Mouse (Mus musculus): Measurements from ENCODE around the gene Foxj3.
"Not testable (repeated sequence)": the region's sequence is repeated elsewhere in the genome, so short reads cannot be mapped to it uniquely, and the experiment has no call there.

The Foxj3 gene

DNA sequence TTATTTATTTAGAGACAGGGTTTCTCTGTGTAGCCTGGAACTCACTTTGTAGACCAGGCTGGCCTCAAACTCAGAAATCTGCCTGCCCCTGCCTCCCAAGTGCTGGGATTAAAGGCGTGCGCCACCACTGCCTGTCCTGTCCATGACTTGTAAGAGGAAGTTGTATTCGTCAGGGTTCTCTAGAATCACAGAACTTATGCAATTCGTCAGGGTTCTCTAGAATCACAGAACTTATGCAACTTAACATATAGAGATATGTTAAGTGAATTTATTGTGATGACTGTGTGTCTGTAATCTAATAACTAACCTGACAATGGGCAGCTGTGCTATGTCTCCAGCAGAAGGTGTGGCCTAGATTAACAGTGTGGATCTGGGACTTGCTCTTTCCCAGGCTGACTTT lies at the start of gene Foxj3:
Gene Foxj3, plus strand, starts transcription at position 390 of the 400 bp plus-strand sequence.
- in situ Hi-C loops (cut with MboI), result not testable (repeated sequence)

DNA sequence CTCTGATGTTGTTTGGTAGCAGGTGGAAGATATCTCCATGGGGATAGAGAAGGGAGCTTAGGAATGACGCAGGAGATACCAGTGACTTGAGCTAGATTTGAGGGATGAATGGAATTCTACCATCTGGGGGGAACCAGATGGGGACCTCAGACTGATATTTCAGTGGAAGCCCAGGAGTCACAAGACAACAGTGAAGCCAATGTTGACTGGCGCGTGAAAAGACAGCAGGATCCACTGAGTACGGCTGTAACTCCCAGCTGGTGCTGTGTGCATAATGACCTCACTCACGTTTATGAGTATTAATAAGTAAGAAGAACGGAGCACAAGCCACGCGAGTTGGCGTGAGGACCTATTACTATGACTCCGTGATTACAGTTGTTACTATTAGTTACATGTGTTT lies 47.1 kb upstream of the Foxj3 start:
- in situ Hi-C loops (cut with MboI), result no loop called here

DNA sequence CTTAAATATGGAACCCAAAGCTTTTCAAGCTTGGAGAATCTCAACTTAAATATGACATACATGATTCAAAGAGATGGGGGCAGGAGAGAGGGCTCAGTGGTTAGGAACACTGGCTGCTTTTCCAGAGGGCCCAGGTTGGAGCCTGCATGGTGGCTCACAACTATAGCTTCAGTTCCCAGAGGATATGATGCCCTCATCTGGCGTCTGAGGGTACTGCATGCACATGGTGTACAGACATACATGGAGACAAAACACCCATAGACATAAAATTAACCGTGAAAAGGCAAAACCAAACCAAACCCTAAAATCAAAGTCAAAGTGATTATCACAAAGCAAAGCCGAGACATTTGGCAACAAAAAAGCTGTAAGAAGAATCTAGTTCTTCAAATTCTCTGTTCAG lies 46.0 kb upstream of the Foxj3 start:
- in situ Hi-C loops (cut with MboI), result no loop called here

DNA sequence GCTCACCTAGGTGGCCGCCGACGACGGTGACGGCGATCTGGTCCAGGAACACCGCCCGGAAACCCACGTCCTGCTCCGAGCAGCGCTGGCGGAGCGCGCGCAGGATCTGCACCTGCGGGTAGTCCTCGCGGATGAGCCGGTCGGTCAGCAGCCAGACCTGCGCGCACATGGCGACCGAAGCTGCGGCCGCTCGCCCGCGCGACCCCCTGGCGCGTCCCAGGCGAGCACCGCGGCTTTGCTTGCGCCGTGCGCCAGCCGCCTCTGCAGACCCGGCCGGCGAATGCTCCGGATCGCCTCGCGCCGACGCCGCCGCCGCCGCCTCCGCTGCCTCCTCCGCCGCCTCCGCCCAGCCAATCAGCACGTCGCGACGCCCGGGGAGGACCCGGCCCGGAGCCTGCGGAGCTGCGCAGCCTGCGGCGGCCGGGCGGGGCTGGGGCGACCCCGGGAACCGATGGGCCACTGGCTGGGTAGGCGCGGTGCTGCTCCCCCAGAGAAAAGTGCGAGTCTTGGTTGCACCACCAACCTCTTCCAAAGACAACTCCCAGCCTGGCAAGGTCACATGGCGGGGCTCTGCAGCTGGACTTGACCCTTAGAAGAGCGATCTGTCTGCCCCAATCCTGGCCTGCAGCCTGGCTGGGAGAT lies 44.4 kb upstream of the Foxj3 start, which contains the start of gene Rimkla:
Gene Rimkla, minus strand, starts transcription at position 338 of the 642 bp plus-strand sequence.
- in situ Hi-C loops (cut with MboI), result no loop called here

DNA sequence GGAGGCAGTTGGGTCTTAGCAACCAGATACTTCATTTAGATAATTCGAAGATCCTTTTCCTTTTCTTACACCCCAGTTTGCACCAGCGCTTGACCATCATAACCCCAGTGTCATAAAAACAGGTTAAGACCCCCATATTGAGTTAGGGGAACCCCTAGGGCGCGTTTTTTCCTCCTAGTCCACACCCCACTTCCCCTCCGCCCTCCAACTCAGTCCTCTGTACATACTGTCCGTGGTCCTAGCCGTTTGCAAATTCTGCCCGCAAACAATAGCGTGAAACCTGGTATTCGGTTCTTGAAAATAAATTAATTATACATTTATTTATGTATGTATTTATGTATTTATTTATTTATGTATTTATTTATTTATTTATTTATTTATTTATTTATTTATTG lies 43.9 kb upstream of the Foxj3 start:
- in situ Hi-C loops (cut with MboI), result no loop called here

DNA sequence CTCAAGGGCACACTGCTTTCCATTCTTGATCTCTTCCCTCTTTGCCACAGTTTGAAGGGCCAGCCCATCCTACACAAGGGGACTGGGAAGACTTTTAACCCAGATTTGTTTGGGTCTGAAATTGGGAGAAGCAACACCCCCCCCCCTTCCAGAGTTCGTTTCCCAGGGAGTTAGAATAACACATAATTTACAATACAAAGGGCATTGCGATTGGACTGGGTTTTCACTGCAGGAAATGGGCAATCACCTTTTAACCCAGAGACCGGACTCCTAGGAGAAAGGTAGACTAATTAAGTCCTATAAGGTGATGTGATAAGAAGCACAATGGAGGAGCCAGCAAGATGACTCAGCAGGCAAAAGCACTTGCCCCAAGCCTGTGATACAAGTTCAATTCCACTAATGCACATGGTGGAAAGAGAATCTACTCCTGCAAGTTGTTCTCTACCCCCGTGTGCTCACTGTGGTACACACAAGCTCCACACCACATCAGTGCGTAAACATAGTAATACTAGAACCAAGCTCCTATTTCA lies 38.4 kb upstream of the Foxj3 start:
- in situ Hi-C loops (cut with MboI), result no loop called here

DNA sequence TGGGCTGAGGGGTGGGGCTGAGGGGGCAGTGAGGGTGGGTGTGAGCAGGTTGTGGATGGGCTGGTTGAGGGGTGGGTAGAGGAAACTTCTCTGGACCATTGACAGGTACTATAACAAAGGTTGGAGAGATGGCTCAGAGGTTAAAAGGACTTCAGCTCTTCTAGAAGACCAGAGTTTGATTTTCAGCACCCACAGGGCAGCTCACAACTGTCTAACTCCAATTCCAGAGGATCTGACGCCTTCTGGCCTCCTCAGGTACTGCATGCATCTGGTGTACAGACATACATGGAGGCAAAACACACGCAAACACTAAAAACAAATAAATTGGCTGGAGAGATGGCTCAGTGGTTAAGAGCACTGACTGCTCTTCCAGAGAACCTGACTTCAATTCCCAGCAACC lies 25.2 kb upstream of the Foxj3 start:
- in situ Hi-C loops (cut with MboI), result no loop called here

DNA sequence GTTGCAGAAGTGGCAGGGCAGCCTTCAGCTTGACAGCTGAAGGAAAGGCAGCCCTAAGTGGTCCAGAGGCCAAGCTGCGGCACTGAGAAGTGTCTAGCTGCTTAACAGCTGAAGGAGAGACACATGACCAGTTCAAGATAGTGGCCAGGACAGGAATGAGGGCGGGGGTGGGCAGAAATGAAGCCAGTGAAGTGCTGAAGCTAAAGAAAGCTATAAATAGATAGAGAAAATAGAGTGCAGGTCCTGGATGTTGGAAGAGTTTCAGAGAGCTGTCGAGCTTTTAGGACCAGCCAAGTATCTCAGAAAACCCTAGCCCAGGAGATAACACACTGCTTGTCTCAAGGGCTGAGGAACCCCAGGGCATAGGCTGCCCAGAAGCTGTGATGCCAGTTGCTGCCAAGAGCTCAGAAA lies 24.1 kb upstream of the Foxj3 start:
- in situ Hi-C loops (cut with MboI), result no loop called here

DNA sequence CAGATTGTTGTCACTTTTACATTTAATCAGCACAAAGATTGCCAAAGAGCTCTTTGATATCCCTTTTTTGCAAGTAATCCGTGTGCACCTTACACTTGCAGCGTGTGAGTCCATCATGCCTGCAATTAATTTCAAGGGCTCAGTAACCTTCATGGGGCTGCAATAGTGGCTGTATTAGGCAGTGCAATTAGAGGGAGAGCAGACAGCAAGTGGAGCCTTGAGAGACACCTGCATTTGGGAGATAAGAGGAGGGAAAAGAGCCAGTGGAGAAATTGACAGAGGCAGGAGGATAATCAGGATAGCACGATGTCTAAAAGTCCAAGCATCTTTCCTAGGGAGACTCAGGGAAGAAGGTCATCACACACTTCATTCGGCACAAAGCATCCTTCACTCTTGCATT lies 13.2 kb upstream of the Foxj3 start:
- in situ Hi-C loops (cut with MboI), result no loop called here

DNA sequence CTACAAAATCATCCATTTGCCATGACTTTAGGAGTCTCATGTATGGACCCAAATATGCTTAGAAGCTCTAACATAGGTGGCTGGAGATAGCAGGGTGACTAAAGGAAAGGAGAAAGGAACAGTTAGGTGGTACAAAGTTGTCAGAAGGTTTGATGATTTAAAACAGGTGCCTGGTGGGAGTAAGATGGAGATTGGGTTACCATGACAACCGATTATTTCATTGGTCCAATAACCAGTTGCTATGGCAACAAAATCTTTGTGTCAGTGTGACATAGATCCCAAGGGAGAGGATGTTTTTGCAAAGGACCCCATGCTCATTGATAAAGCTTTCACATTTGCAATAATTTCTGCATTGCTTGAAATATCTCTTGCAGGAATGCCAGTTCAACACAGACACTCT lies 12.8 kb upstream of the Foxj3 start:
- in situ Hi-C loops (cut with MboI), result no loop called here

DNA sequence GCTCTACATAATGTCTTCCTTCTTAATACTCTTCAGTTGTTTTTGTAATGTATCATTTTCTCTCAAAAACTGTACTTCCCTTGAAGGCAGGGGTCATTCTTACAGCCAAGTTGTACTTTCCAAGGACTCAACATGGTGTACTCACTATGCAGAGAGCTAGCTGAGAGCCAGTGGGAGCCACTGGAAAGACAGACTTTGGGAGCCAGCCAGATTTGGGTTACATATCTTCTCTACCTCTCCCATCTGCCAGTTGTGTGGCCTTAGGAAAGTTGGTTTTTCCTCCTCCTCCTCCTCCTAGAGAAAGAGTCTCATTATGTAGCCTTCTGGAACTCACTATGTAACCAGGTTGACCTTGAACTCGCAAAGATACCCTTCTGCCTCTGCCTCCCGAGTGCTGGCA lies 12.3 kb upstream of the Foxj3 start:
- in situ Hi-C loops (cut with MboI), result no loop called here

DNA sequence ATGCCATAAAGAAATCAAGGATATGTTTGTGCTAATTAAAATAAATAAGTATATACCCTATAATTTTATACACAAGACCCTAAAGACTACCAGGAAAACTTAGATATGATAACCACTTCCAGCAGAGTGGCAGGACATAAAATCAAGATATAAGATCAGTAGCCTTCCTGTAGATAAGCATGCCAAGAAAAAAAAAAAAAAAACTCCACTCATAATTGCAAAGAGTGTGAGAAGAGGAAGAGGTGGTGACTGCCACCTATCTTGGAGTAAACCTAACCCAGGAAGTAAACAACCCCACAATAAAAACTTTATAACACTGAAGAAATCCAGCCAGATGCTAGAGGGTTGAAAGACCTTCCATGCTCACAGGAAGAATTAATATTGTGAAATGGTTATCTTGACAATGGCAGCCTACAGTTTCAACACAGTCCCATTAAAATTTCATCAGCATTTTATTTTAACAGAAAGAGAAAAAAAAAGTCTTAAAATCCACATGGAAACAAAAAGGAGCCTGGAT lies 10.4 kb upstream of the Foxj3 start:
- in situ Hi-C loops (cut with MboI), result no loop called here

DNA sequence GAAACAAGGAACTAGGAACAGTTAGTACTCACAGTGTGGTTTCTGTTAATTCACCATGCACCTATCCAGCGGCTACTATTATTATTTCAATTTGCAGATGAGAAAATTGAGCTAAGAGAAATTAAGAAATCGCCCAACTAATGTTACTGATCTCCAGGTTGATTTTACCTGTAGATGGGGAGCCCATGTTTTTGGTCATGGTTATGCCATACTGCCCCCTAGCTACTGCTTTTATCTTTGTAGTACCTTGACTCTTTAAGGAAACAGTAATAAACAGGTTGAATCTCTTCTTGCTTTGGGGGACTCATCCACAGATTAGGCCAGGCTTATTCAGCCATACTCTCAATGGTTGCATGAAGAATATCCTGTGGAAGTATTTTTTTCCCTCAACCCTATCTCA lies 5.0 kb upstream of the Foxj3 start:
- in situ Hi-C loops (cut with MboI), result no loop called here

DNA sequence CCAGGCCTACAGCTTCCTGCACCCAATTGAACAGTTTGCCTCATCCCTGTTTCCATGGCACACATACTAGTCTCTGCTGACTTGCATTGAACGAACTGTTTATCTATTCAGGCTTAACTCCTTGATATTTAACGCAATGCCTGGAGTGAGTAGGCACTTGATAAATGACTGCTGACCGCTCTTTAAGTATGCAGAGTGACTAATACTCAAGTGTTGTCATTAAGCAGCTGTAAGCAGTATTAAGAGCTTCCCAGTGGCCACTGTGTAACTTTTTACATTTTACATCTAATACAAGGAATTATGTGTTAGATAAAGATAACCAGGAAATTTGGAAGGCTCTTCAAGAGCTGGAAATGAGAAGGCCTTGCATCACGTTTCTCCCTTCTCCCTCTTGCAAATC lies 1.7 kb upstream of the Foxj3 start:
- in situ Hi-C loops (cut with MboI), result no loop called here

DNA sequence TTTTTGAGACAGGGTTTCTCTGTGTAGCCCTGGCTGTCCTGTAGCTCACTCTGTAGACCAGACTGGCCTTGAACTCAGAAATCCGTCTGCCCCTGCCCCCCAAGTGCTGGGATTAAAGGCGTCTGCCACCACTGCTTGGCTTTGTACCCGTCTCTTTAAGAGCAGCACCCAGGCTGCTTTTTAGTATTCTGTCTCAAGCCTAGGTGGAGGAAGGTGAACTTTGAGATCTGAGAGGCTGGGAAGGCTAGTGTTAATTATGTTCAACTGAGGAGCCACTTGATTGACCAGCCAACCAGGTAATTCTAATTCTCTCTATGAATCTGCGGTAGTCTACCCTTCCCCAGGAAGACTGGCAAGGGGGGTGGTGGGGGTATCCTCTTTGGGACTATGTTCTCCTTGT lies 632 bp downstream of the Foxj3 start:
- in situ Hi-C loops (cut with MboI), result no loop called here

DNA sequence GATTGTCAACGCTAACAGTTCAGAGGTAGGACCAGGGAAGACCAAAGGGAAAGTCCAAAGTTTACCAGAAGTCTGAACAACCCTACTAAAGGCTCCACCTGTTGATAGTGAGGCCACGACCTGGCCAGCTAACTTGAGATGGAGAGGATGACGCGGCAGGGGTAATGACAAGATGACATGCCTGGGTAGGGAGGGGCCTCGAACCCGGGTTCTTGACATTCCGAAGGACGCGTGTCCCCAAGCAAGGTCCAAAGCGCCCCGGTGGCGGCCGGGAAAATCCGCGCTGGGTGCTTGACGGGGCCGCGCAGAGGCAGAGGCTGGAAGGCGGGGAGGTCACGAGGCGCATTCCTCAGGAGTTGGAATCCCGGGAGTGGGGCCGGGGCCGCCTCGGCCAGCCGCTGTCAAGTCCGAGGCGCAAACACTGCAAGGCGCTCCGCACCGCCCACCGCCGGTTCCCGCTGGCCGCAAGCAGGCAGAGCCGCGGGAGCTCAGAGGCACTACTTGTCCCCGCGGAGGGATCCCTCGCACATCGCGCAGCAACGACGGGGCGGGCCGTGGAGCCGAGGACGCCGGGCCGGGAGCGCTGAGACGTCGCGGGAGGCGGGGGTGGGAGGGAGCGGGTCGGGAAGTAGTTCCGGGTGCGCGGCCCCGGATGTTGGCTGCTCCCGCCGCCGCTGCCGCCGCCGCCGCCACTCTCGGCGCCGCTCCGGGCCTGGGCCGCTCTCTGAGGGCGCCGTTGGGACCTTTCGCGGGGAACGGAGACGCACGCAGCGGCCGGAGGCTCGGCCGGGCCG lies 2.4 kb downstream of the Foxj3 start, which contains the start of gene Frg2f1:
Gene Frg2f1, minus strand, starts transcription at position 499 of the 794 bp plus-strand sequence.
- in situ Hi-C loops (cut with MboI), result no loop called here

DNA sequence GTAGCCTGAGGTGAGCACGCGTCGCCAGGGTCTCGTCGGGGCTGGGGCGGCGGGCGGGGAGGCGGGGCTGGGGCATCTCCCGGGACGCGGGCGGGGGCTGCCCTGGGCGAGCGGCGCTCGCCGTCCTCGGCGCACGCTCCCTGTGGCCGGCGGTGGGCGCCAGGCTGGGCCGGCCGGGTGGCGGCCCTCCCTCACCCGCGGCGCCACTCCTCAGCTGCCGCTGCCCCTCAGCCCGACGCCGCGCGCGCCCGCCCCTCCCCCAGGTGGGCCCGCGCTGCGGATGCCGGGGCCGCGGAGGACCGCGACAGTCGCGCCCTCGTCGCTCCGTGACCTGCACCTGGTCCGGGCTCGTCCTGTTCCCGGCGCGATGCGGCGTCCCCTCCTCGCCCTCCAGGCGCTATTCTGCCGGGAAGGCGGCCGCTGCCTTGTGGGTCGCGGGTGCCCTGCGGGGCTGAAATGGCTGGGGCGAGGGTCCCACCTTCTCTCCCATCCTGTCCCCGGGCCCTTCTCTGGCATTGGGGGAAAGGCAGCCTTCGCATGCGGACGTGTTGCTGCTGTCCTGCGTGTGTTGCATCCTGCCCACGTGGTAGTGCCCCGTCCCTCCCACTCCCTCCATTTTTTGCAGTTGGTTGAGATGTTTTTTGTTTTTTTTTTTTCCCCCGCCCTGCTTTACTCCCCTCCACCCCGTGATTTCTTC lies 3.2 kb downstream of the Foxj3 start:
- in situ Hi-C loops (cut with MboI), result no loop called here

DNA sequence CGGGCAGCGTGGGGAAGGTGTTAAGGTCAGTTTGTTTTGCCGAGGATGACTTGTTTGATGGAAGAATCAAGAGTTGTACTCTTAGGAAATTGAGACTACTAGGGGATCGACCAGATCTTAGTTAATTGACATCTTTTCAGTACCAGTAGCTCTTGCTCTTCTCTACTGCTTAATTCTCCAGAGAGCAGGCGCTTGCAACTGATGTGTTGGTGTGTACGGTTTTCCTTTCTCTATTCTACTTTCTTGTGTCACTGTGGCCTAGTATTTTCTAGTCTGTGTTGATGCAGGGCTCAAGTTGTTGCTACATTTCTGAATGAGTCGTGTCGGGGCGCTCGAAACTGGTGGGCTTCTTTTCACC lies 3.7 kb downstream of the Foxj3 start:
- in situ Hi-C loops (cut with MboI), result no loop called here

DNA sequence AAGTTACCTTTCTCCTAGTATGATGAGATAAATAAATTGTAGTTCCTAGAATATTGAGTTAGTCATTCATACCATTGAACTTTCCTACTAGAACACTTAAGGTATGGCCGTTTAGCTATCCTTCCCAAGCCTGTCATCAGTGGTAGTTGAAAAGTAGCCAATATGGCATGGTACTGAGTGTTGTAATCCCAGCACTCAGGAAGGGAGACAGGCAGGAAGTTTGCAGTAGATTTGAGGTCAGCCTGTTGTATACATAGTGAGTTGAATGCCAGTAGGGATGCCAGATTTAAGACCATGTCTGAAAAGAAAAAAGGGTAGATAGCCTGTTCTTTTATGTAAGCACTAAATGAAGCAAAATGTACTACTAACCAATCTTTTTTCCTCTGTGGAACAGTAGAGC lies 14.1 kb downstream of the Foxj3 start:
- in situ Hi-C loops (cut with MboI), result no loop called here

DNA sequence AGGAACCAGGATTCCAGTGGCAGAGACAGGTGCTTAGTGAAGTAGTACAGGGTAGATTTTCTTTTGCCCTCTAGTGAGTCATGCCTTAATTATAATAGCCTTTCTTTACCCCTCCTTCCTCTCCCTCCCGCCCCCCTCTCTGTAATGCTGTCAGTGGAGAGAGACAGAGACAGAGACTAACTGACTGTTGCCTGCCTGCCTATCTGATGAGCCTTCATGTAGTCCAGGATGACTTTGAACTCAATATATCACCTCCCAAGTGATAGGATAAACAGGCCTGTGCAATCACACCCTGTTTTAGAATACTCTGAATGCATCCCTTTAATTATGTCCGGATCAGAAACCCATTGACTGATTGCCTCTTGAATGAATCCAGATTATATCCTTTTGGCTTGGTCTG lies 18.7 kb downstream of the Foxj3 start:
- in situ Hi-C loops (cut with MboI), result no loop called here

DNA sequence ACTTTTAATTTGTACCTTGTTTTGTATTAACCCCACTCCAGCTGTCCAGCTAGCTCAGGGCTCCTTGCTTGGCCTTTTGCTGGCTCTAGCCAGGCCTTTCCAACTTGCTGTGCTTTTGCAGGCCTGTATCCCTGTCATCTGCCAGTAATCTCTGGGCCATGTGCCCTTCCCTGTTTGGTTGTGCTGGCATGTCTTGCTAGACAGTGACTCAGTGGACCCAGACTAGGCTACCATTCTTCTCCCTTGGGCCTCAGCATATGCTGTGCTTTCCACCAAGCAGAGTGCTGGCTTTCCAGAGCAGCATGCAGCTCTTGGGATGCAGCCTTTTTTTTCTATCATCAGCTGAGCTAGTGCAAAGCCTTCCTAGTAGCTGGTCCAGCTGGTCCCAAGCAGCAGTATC lies 26.3 kb downstream of the Foxj3 start:
- in situ Hi-C loops (cut with MboI), result no loop called here

DNA sequence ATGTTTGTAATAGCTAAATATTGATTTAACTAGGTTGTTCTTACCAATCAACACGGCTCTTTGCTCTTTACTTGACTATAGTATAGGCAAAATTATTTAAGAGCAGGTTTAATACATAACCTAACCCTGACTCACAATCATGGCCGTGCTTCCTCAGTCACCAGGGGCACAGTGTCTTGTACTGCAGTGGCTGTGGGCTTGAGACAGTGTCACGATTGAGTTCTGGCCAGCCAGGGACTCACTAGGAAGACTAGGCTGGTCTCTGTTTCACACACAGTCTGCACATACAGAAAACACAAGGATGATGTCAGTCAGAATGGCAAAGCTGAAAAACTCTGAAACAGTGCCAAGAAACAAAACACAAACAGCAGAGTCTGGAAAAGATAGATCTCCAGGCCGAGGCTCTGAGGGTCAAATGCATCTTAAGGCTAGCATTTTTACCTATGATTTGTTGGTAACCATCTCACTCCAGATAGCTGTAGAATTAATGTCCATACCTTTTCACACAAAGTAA lies 29.6 kb downstream of the Foxj3 start:
- in situ Hi-C loops (cut with MboI), result no loop called here
